Mouse (Mus musculus) spleen, adult 10 weeks (tissue): ENCODE data around the gene Col13a1. TPM values are rescaled to one million over a fixed set of nuclear protein-coding genes. Genes with fewer than 3 reads are reported as not detected.

Experiments used
- polyA plus RNA-seq: library from polyadenylated mRNA; stranded (reverse); fragments of 350-450 nt; fragmentation: Illumina TruSeq; extraction: RNeasy Lipid Tissue Mini Kit (QIAGEN cat#74804); gene quantifications from one replicate; pipeline ENCODE4 v1.2.3, GENCODE M21; 2015; ENCODE audit warnings: low replicate concordance; ENCODE audit not compliant: insufficient read depth

The Col13a1 gene
- 1.6 TPM for polyA plus RNA-seq

DNA sequence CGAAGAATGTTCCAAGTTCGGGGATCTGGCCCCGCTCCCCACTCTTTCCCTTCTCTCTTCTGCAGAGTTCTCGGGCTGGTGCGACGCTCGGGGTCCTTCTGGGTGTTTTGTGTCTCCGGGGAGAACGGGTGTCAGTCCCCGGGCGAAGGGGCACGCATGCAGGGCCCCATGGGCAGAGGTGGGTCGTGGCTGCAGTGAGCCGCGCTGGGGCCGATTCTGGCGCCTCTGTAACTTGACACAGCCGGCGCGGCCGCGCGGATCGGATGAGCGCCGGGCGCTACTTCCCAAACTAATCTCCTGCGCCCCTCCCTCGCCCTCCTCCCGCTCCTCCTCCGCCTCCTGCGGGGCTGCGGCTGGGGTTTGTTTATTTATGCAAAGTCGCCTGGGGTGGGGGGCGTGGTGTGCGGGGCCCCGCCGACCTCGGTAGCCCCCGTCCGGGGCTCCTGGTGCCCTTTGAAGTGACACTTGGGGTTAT, at the start of gene Col13a1:
Col13a1 (minus strand) TSS at position 243 of the 475 bp plus-strand sequence.

Other genes with a start within 250 kb of the Col13a1 start
- gene H2afy2, start 195.0 kb downstream of the Col13a1 start, polyA plus RNA-seq: 1.4 TPM
- not detected for gene Neurog3, start 154.0 kb upstream of the Col13a1 start, polyA plus RNA-seq
- 0.23 TPM for gene Fam241b, start 164.8 kb upstream of the Col13a1 start, polyA plus RNA-seq